11 mouse cellular contexts compared by ENCODE assay signal in genomic region chr14:37165266-37165926, GRCm38 (mm10). TPM values are rescaled to one million over a fixed set of nuclear protein-coding genes. Genes with fewer than 3 reads are reported as not detected.
DNase-seq lines count a peak whose midpoint lies in the region; TF ChIP-seq lines count a peak whose summit lies in the region.
"Had no signal": no experiment of that assay in that cellular context is flagged by ENCODE, and none has a peak within 500 bp of the region (broad histone marks: within the 10 kb centered on the region; RNA-seq: fewer than 3 reads in every experiment).

No protein-coding gene starts in this region.

- TF ChIP-seq RAD21 in CH12.LX (IDR thresholded peaks at IDR 0.05; ENCODE audit: low read depth, low read length), result peak; percentile 43

- no peak overlapping the region for H3K27ac ChIP-seq in kidney, adult 2 months (ENCODE audit: insufficient read depth, low read depth, low read length)
- H3K27ac ChIP-seq in CH12.LX (ENCODE audit: insufficient read depth, low read depth), result no peak overlapping the region
- no peak overlapping the region for H3K27ac ChIP-seq in cortical plate, adult 2 months (ENCODE audit: insufficient read depth, low read length)
- H3K27ac ChIP-seq: limb, embryonic 15.5 days; stomach, embryonic 15.5 days had no signal

- no peak overlapping the region for H3K9ac ChIP-seq in CH12.LX (ENCODE audit: insufficient read depth, low read depth)
- H3K9ac ChIP-seq: limb, embryonic 15.5 days; stomach, embryonic 15.5 days had no signal

- no peaks in the 10 kb centered on the region for H3K4me1 ChIP-seq in kidney, adult 2 months (ENCODE audit: control insufficient read depth, insufficient read depth, low read length)
- H3K4me1 ChIP-seq in CH12.LX (ENCODE audit: control insufficient read depth in 1 of 2, insufficient read depth in 2 of 2), result peaks cover 0 to 10% of the 10 kb centered on the region in 2 experiments; a peak in 2 of 4 replicates
- no peaks in the 10 kb centered on the region for H3K4me1 ChIP-seq in cortical plate, adult 2 months (ENCODE audit: control insufficient read depth, insufficient read depth, low read length)
- H3K4me1 ChIP-seq: limb, embryonic 15.5 days; stomach, embryonic 15.5 days had no signal

- in situ Hi-C loops in CH12.LX (cut with MboI; ENCODE audit: low pct_ligation_motif_present, low pct_unique_long_range_greater_than_20kb, low sequenced_read_pairs), result no loop called here

- DNase-seq in kidney, adult 2 months, result peak; percentile 33
- no peak for DNase-seq in kidney, postnatal 25 days
- DNase-seq in 416B (ENCODE audit: low read depth) (peak; percentile 70), CH12.LX (ENCODE audit: extremely low read depth) (peak; percentile 68)
- peak; percentile 6 to 7 for DNase-seq in kidney, postnatal 4 days
- DNase-seq in retina, embryonic 14.5 days (ENCODE audit: low spot score), result peak; percentile 75
- DNase-seq in gastrocnemius, postnatal 4 days (ENCODE audit: low spot score in 2 of 2), result no peak

- dilution Hi-C loops in CH12.LX (cut with MboI; ENCODE audit: extremely low pct_ligation_motif_present, extremely low pct_unique_long_range_greater_than_20kb, low sequenced_read_pairs), result no loop called here

- peak overlapping the region; percentile 61; the same call in 1 of the 2 replicates for H3K4me2 ChIP-seq in CH12.LX (ENCODE audit: insufficient read depth, low read depth, poor library complexity, severe bottlenecking)
- H3K4me2 ChIP-seq: limb, embryonic 15.5 days; stomach, embryonic 15.5 days had no signal

- no peaks in the 10 kb centered on the region for H3K79me2 ChIP-seq in CH12.LX (replicated peaks; ENCODE audit: control insufficient read depth, extremely low read depth, insufficient read depth, poor library complexity, severe bottlenecking)

- no peaks in the 10 kb centered on the region for H3K27me3 ChIP-seq in kidney, adult 2 months (replicated peaks; ENCODE audit: control insufficient read depth, insufficient read depth, low read length)
- H3K27me3 ChIP-seq in CH12.LX (replicated peaks), result no peaks in the 10 kb centered on the region
- H3K27me3 ChIP-seq: limb, embryonic 15.5 days; stomach, embryonic 15.5 days had no signal

- WGBS in kidney, adult 2 months, result 58% methylated on average over 1 of the region's 1 CpGs

- TF ChIP-seq EP300 in CH12.LX (IDR thresholded peaks at IDR 0.05; ENCODE audit: low read length), result no peak

- H3K36me3 ChIP-seq in kidney, adult 2 months (ENCODE audit: control insufficient read depth, insufficient read depth, low read length), result no peaks in the 10 kb centered on the region
- no peaks in the 10 kb centered on the region for H3K36me3 ChIP-seq in CH12.LX (replicated peaks in 1 of 2; ENCODE audit: control insufficient read depth in 1 of 2, insufficient read depth in 1 of 2, low read length in 1 of 2)
- H3K36me3 ChIP-seq: limb, embryonic 15.5 days; stomach, embryonic 15.5 days had no signal

- H3K4me3 ChIP-seq in kidney, adult 2 months (ENCODE audit: insufficient read depth, low read depth, low read length), result no peak overlapping the region
- peak overlapping the region in 1 of 3 experiments; percentile 24 for H3K4me3 ChIP-seq in CH12.LX (replicated peaks in 1 of 3; ENCODE audit: low read depth in 2 of 3, low read length in 2 of 3, poor library complexity in 1 of 3)
- H3K4me3 ChIP-seq in cortical plate, adult 2 months (ENCODE audit: insufficient read depth, low read length), result no peak overlapping the region
- H3K4me3 ChIP-seq: erythroblast, embryonic 14.5 days; limb, embryonic 15.5 days; stomach, embryonic 15.5 days had no signal

- H3K9me3 ChIP-seq in CH12.LX (replicated peaks; ENCODE audit: low read length), result no peaks in the 10 kb centered on the region
- H3K9me3 ChIP-seq: limb, embryonic 15.5 days; stomach, embryonic 15.5 days had no signal

- TF ChIP-seq POLR2A in kidney, adult 2 months (IDR thresholded peaks at IDR 0.05; ENCODE audit: low read depth, low read length), result no peak
- TF ChIP-seq POLR2A in CH12.LX (IDR thresholded peaks at IDR 0.05; ENCODE audit: low read depth, low read length), result no peak
- no peak for TF ChIP-seq POLR2A in cortical plate, adult 2 months (IDR thresholded peaks at IDR 0.05; ENCODE audit: extremely low read depth, insufficient read depth, low read length)

- peak; percentile 48 for TF ChIP-seq CTCF in kidney, adult 2 months (conservative IDR thresholded peaks at IDR 0.05; ENCODE audit: insufficient read depth, insufficient read length, low read depth, low read length)
- peak in 1 of 2 experiments; percentile 61; a peak in 2 of 4 replicates for TF ChIP-seq CTCF in CH12.LX (conservative IDR thresholded peaks at IDR 0.05 in 1 of 2, IDR thresholded peaks at IDR 0.05 in 1 of 2; ENCODE audit: low read depth in 2 of 2, low read length in 2 of 2)
- TF ChIP-seq CTCF in cortical plate, adult 2 months (IDR thresholded peaks at IDR 0.05; ENCODE audit: extremely low read depth, insufficient read depth, low read length), result peak; percentile 58

TF ChIP-seq in CH12.LX, 34 proteins besides CTCF, POLR2A, EP300 and RAD21:
- no peak for TF ChIP-seq ZKSCAN1 (IDR thresholded peaks at IDR 0.05; ENCODE audit: borderline replicate concordance, low read depth, low read length)
- TF ChIP-seq KAT2A (IDR thresholded peaks at IDR 0.05; ENCODE audit: insufficient replicate concordance, low read length), result no peak
- TF ChIP-seq POLR2AphosphoS2 (IDR thresholded peaks at IDR 0.05; ENCODE audit: low read depth, low read length), result no peak
- TF ChIP-seq TBP (conservative IDR thresholded peaks at IDR 0.05; ENCODE audit: low read depth, low read length), result no peak
- TF ChIP-seq ZC3H11A (IDR thresholded peaks at IDR 0.05; ENCODE audit: low read depth, low read length), result no peak
- no peak; the same call in 1 of the 2 replicates for TF ChIP-seq SMC3 (IDR thresholded peaks at IDR 0.05; ENCODE audit: low read depth, low read length)
- no peak for TF ChIP-seq RCOR1 (conservative IDR thresholded peaks at IDR 0.05; ENCODE audit: low read depth, low read length)
- no peak for TF ChIP-seq BHLHE40 (IDR thresholded peaks at IDR 0.05; ENCODE audit: low read depth, low read length)
- no peak for TF ChIP-seq MYC (IDR thresholded peaks at IDR 0.05; ENCODE audit: low read depth, low read length)
- TF ChIP-seq USF1 (IDR thresholded peaks at IDR 0.05; ENCODE audit: low read depth, low read length), result no peak
- TF ChIP-seq ETS1 (conservative IDR thresholded peaks at IDR 0.05; ENCODE audit: low read depth, low read length), result peak; percentile 96
- no peak for TF ChIP-seq SIN3A (IDR thresholded peaks at IDR 0.05; ENCODE audit: low read length)
- TF ChIP-seq NELFE (IDR thresholded peaks at IDR 0.05; ENCODE audit: low read depth, low read length), result no peak
- no peak; the same call in 1 of the 2 replicates for TF ChIP-seq HCFC1 (IDR thresholded peaks at IDR 0.05; ENCODE audit: low read depth, low read length)
- no peak for TF ChIP-seq TCF12 (IDR thresholded peaks at IDR 0.05; ENCODE audit: low read depth, low read length)
- TF ChIP-seq MAFK (IDR thresholded peaks at IDR 0.05; ENCODE audit: insufficient replicate concordance, low read length), result peak; percentile 95
- no peak; the same call in 1 of the 2 replicates for TF ChIP-seq MEF2A (IDR thresholded peaks at IDR 0.05; ENCODE audit: borderline replicate concordance, low read depth, low read length)
- TF ChIP-seq PAX5 (IDR thresholded peaks at IDR 0.05; ENCODE audit: low read length), result no peak
- no peak for TF ChIP-seq UBTF (IDR thresholded peaks at IDR 0.05; ENCODE audit: low read depth, low read length)
- TF ChIP-seq NRF1 (IDR thresholded peaks at IDR 0.05; ENCODE audit: low read depth, low read length), result no peak
- no peak for TF ChIP-seq E2F4 (IDR thresholded peaks at IDR 0.05; ENCODE audit: insufficient replicate concordance, low read depth, low read length)
- no peak for TF ChIP-seq JUN (IDR thresholded peaks at IDR 0.05; ENCODE audit: insufficient read depth, low read depth, low read length)
- TF ChIP-seq ZMIZ1 (IDR thresholded peaks at IDR 0.05; ENCODE audit: low read depth, low read length), result no peak
- TF ChIP-seq ELF1 (IDR thresholded peaks at IDR 0.05; ENCODE audit: low read depth, low read length), result peak; percentile 54
- no peak for TF ChIP-seq MAX (IDR thresholded peaks at IDR 0.05; ENCODE audit: low read length)
- no peak for TF ChIP-seq MXI1 (IDR thresholded peaks at IDR 0.05; ENCODE audit: low read depth, low read length)
- TF ChIP-seq USF2 (conservative IDR thresholded peaks at IDR 0.05; ENCODE audit: low read depth, low read length), result no peak
TF ChIP-seq in CH12.LX: peak in this region for 3.

RNA-seq across cellular contexts. Expression of gene Ghitm, which starts 30.3 kb away (rescaled TPM):
- 322 and 327 TPM in 2 replicates for polyA plus RNA-seq in kidney, adult 2 months (2012; rRNA removed)
- 190 and 302 TPM in 2 replicates for total RNA-seq in CH12.LX (2012; rRNA removed)
- 320 and 363 TPM in 2 replicates for total RNA-seq in CH12.LX (2014; rRNA removed)
- 311 TPM in 2 replicates for polyA plus RNA-seq in CH12.LX (2012; ENCODE audit: insufficient read length, low read depth)
- polyA plus RNA-seq in cortical plate, adult 2 months (2012; rRNA removed), result 305 and 312 TPM in 2 replicates
- 100 to 1,000 TPM; 175 to 186 TPM for total RNA-seq in gastrocnemius, postnatal 4 days (2021)

RNA-seq across cellular contexts. Expression of gene 2610528A11Rik, which starts 51.6 kb away (rescaled TPM):
- 0.38 and 0.72 TPM in 2 replicates for polyA plus RNA-seq in kidney, adult 2 months (2012; rRNA removed)
- total RNA-seq in CH12.LX (2012; rRNA removed) (not detected in 2 replicates), CH12.LX (2014; rRNA removed) (not detected in 2 replicates)
- polyA plus RNA-seq in CH12.LX (2012; ENCODE audit: insufficient read length, low read depth), result not detected in 2 replicates
- 0.91 and 1.0 TPM in 2 replicates for polyA plus RNA-seq in cortical plate, adult 2 months (2012; rRNA removed)
- not detected for total RNA-seq in gastrocnemius, postnatal 4 days (2021)
- polyA plus RNA-seq: erythroblast, embryonic 14.5 days had no signal

Comparison
In these comparisons a context has a peak if more than half of its experiments do, and no peak if none do; other contexts are left out.
1. DNase-seq: peak in kidney, adult 2 months (single experiment), 416B (single experiment), CH12.LX (single experiment), kidney, postnatal 4 days (2 of 2) and retina, embryonic 14.5 days (single experiment); none in kidney, postnatal 25 days (0 of 2) and gastrocnemius, postnatal 4 days (0 of 2).